In the genomic region with DNA sequence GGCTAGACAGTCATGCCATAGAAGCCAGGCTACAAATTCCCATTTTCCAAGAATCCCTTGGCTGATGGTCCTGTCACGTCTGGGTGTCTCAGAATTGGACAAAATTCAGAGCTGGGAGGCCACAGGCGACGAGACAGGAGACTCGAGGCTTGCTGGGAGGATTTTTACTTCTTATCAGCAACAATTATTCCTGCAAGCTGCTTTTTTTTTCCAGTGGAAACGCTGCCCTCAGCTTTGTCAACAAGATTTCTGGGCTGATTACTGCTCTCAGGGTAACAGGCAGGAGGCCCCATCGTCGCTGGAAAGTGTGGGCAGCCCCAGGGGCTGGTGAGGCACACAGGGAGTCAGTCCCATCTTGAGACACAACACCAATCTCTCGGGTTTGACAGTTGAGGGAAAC, we compare ENCODE assay signal across 1 mouse cellular context.
TF ChIP-seq lines count a peak whose summit lies in the region.

No protein-coding gene starts in this region.

TF ChIP-seq in MEL, 35 proteins besides CTCF, POLR2A, EP300 and RAD21:
- TF ChIP-seq ZNF384 (IDR thresholded peaks at IDR 0.05; ENCODE audit: low read depth, low read length), result peak; percentile 90
- no peak for TF ChIP-seq JUND (IDR thresholded peaks at IDR 0.05; ENCODE audit: low read depth, low read length)
- no peak for TF ChIP-seq MAFK (IDR thresholded peaks at IDR 0.05; ENCODE audit: borderline replicate concordance, low read depth, low read length)
- no peak for TF ChIP-seq MEF2A (IDR thresholded peaks at IDR 0.05; ENCODE audit: extremely low read depth, insufficient replicate concordance, low read depth, low read length, poor library complexity, severe bottlenecking)
- TF ChIP-seq MXI1 (IDR thresholded peaks at IDR 0.05; ENCODE audit: low read depth, low read length), result no peak
- 0 out of 2 replicates have a peak, but pooled peaks have one; percentile 17 for TF ChIP-seq SIN3A (IDR thresholded peaks at IDR 0.05; ENCODE audit: low read length)
- TF ChIP-seq GATA1 (IDR thresholded peaks at IDR 0.05; ENCODE audit: low read depth, low read length), result peak; percentile 46
- TF ChIP-seq MYC (IDR thresholded peaks at IDR 0.05; ENCODE audit: low read depth, low read length), result no peak
- TF ChIP-seq MYB (IDR thresholded peaks at IDR 0.05; ENCODE audit: low read depth, low read length), result no peak
- TF ChIP-seq SMC3 (IDR thresholded peaks at IDR 0.05; ENCODE audit: low read depth, low read length), result no peak
- TF ChIP-seq NRF1 (IDR thresholded peaks at IDR 0.05; ENCODE audit: insufficient read depth, low read depth, low read length, poor library complexity, severe bottlenecking), result 0 out of 2 replicates have a peak, but pooled peaks have one; percentile 0
- no peak for TF ChIP-seq ELF1 (IDR thresholded peaks at IDR 0.05; ENCODE audit: low read depth, low read length)
